Mouse (Mus musculus) duodenum, adult 2 months (tissue): ENCODE data around the gene Asb10. TPM values are rescaled to one million over a fixed set of nuclear protein-coding genes. Genes with fewer than 3 reads are reported as not detected.

Experiments used
- polyA plus RNA-seq: library from polyadenylated mRNA; depleted of rRNA; stranded (reverse); fragments of >200 nt; gene quantifications from 2 replicates; pipeline ENCODE4 v1.2.3, GENCODE M21; 2012; ENCODE audit warnings: low replicate concordance; rRNA removed

Asb10 gene
- polyA plus RNA-seq = 0.18 and 0.43 TPM in 2 replicates

GRCm38 (mm10) chr5:24540387-24541143 is at the start of gene Asb10:
Gene Asb10, minus strand, starts transcription at chr5:24540978.

GRCm38 (mm10) chr5:24586547-24587199 is 45.9 kb upstream of the Asb10 start, which contains the start of gene Chpf2:
Gene Chpf2, plus strand, starts transcription at chr5:24586741.

GRCm38 (mm10) chr5:24577183-24577929 is 36.6 kb upstream of the Asb10 start, which contains the start of gene Abcf2:
Gene Abcf2, minus strand, starts transcription at chr5:24577467.

GRCm38 (mm10) chr5:24556709-24557108 is 15.9 kb upstream of the Asb10 start, which contains the start of gene 4931409K22Rik:
Gene 4931409K22Rik, minus strand, starts transcription at chr5:24556809.

GRCm38 (mm10) chr5:24526889-24527230 is 13.9 kb downstream of the Asb10 start, which contains the start of gene Gbx1:
Gene Gbx1, minus strand, starts transcription at chr5:24527202.

Other genes with a start within 250 kb of the Asb10 start
- gene Kcnh2, start 189.4 kb downstream of the Asb10 start, polyA plus RNA-seq = 28.0 and 30.1 TPM in 2 replicates
- 4.7 and 4.9 TPM in 2 replicates for gene Nos3, start 176.2 kb downstream of the Asb10 start, polyA plus RNA-seq
- 0.71 and 1.4 TPM in 2 replicates for gene Atg9b, start 148.8 kb downstream of the Asb10 start, polyA plus RNA-seq
- 85.8 and 114 TPM in 2 replicates for gene Abcb8, start 147.3 kb downstream of the Asb10 start, polyA plus RNA-seq
- 1.3 and 1.6 TPM in 2 replicates for gene Asic3, start 127.6 kb downstream of the Asb10 start, polyA plus RNA-seq
- gene Cdk5, start 117.4 kb downstream of the Asb10 start, polyA plus RNA-seq = 50.7 and 63.3 TPM in 2 replicates
- 70.2 and 100 TPM in 2 replicates for gene Slc4a2, start 117.1 kb downstream of the Asb10 start, polyA plus RNA-seq
- gene Fastk, start 95.7 kb downstream of the Asb10 start, polyA plus RNA-seq = 318 and 383 TPM in 2 replicates
- 110 and 188 TPM in 2 replicates for gene Tmub1, start 93.1 kb downstream of the Asb10 start, polyA plus RNA-seq
- gene Agap3, start 88.8 kb downstream of the Asb10 start, polyA plus RNA-seq = 37.9 and 65.7 TPM in 2 replicates
- gene Gbx1, start 13.8 kb downstream of the Asb10 start, polyA plus RNA-seq = not detected in 2 replicates
- gene 4931409K22Rik, start 15.8 kb upstream of the Asb10 start, polyA plus RNA-seq = not detected in 2 replicates
- 34.5 and 40.4 TPM in 2 replicates for gene Abcf2, start 36.5 kb upstream of the Asb10 start, polyA plus RNA-seq
- 19.2 and 29.3 TPM in 2 replicates for gene Chpf2, start 45.8 kb upstream of the Asb10 start, polyA plus RNA-seq
- 18.3 and 24.5 TPM in 2 replicates for gene Smarcd3, start 83.4 kb upstream of the Asb10 start, polyA plus RNA-seq
- gene Nub1, start 144.6 kb upstream of the Asb10 start, polyA plus RNA-seq = 26.2 and 41.5 TPM in 2 replicates
- gene Wdr86, start 189.7 kb upstream of the Asb10 start, polyA plus RNA-seq = 1.6 and 2.6 TPM in 2 replicates
- gene Crygn, start 217.0 kb upstream of the Asb10 start, polyA plus RNA-seq = 0.20 and 0.98 TPM in 2 replicates